Mouse (Mus musculus) lung, adult 2 months (tissue): Measurements from ENCODE around the gene Phlda2.

Source experiments
- CTCF ChIP-seq: fragments of 200-500 bp; IDR thresholded peaks from 2 replicates; pipeline ENCODE4 v1.5.1; 2011; ENCODE audit warnings: mild to moderate bottlenecking, low read length, control low read depth; ENCODE audit not compliant: insufficient read depth
- POLR2A ChIP-seq: fragments of 200-500 bp; IDR thresholded peaks from 2 replicates; pipeline ENCODE4 v1.6.1; 2011; ENCODE audit warnings: low read depth, mild to moderate bottlenecking, control low read depth, low read length, borderline replicate concordance; ENCODE audit errors: extremely low read depth

- TF ChIP-seq CTCF (no peak), POLR2A (no peak)
Observed at GRCm38 (mm10) chr7:143495104-143495961, 7.6 kb downstream of the Phlda2 start.
